11 mouse cellular contexts compared by ENCODE assay signal in genomic region chr1:86632732-86633380, GRCm38 (mm10). TPM values are rescaled to one million over a fixed set of nuclear protein-coding genes. Genes with fewer than 3 reads are reported as not detected.
A peak's percentile ranks its signal among the peaks of the same experiment; 100 is the strongest.
DNase-seq lines count a peak whose midpoint lies in the region; ATAC-seq and TF ChIP-seq lines count a peak whose summit lies in the region.
"Had no signal": no experiment of that assay in that cellular context is flagged by ENCODE, and none has a peak within 500 bp of the region (broad histone marks: within the 10 kb centered on the region; RNA-seq: fewer than 3 reads in every experiment).

No protein-coding gene starts in this region.

- no peak for TF ChIP-seq RAD21 in MEL (IDR thresholded peaks at IDR 0.05; ENCODE audit: low read depth, low read length)

- no peak overlapping the region for H3K4me2 ChIP-seq in hindbrain, embryonic 13.5 days
- no peak overlapping the region for H3K4me2 ChIP-seq in hindbrain, embryonic 11.5 days (replicated peaks; ENCODE audit: low read depth, low read length)
- H3K4me2 ChIP-seq in liver, postnatal 0 days (ENCODE audit: low read depth, low read length) = 0 out of 2 replicates have a peak overlapping the region, but pooled peaks have one; percentile 22
- no peak overlapping the region for H3K4me2 ChIP-seq in midbrain, postnatal 0 days (ENCODE audit: low read depth, low read length, poor library complexity, severe bottlenecking)

- H3K9ac ChIP-seq in hindbrain, embryonic 13.5 days = no peak overlapping the region
- H3K9ac ChIP-seq in hindbrain, embryonic 11.5 days (ENCODE audit: low read depth, low read length) = no peak overlapping the region
- H3K9ac ChIP-seq in MEL (ENCODE audit: control insufficient read depth, low read depth, low read length, poor library complexity, severe bottlenecking) = no peak overlapping the region
- H3K9ac ChIP-seq in liver, postnatal 0 days (replicated peaks) = no peak overlapping the region
- no peak overlapping the region for H3K9ac ChIP-seq in midbrain, postnatal 0 days (replicated peaks; ENCODE audit: low read length, poor library complexity, severe bottlenecking)

- peak in 1 of 2 experiments; percentile 45; a peak in 1 of 4 replicates for TF ChIP-seq EP300 in MEL (IDR thresholded peaks at IDR 0.05; ENCODE audit: low read depth in 1 of 2, low read length in 2 of 2)
- no peak for TF ChIP-seq EP300 in liver, postnatal 0 days (IDR thresholded peaks at IDR 0.05; ENCODE audit: low read depth)

- H3K27me3 ChIP-seq in hindbrain, embryonic 13.5 days = no peaks in the 10 kb centered on the region
- no peaks in the 10 kb centered on the region for H3K27me3 ChIP-seq in hindbrain, embryonic 11.5 days (ENCODE audit: control insufficient read depth, insufficient read depth, low read length)
- peaks cover 2% of the 10 kb centered on the region in 2 experiments; a peak in 1 of 4 replicates for H3K27me3 ChIP-seq in MEL (ENCODE audit: control insufficient read depth in 1 of 2, insufficient read depth in 2 of 2, low read length in 2 of 2)
- no peaks in the 10 kb centered on the region for H3K27me3 ChIP-seq in liver, postnatal 0 days (ENCODE audit: insufficient read depth, low read length)
- no peaks in the 10 kb centered on the region for H3K27me3 ChIP-seq in midbrain, postnatal 0 days (ENCODE audit: insufficient read depth, low read length)

- TF ChIP-seq CTCF in MEL (IDR thresholded peaks at IDR 0.05 in 2 of 3, conservative IDR thresholded peaks at IDR 0.05 in 1 of 3; ENCODE audit: control insufficient read depth in 1 of 3, insufficient read depth in 1 of 3, low read depth in 2 of 3, low read length in 3 of 3, poor library complexity in 1 of 3, severe bottlenecking in 1 of 3) = no peak
- no peak for TF ChIP-seq CTCF in liver, postnatal 0 days (IDR thresholded peaks at IDR 0.05; ENCODE audit: low read depth)
- no peak for TF ChIP-seq CTCF in midbrain, postnatal 0 days (IDR thresholded peaks at IDR 0.05)

- no peak for ATAC-seq in hindbrain, embryonic 13.5 days (ENCODE audit: low FRiP score)
- no peak for ATAC-seq in hindbrain, embryonic 11.5 days (ENCODE audit: low FRiP score)
- ATAC-seq in liver, postnatal 0 days = peak; percentile 54
- no peak for ATAC-seq in midbrain, postnatal 0 days (ENCODE audit: low FRiP score)
- ATAC-seq: midbrain, embryonic 16.5 days had no signal

- no peak overlapping the region for H3K4me3 ChIP-seq in hindbrain, embryonic 13.5 days
- H3K4me3 ChIP-seq in hindbrain, embryonic 11.5 days (ENCODE audit: low read depth, low read length) = no peak overlapping the region
- no peak overlapping the region for H3K4me3 ChIP-seq in MEL (ENCODE audit: control insufficient read depth in 1 of 2, insufficient read depth in 1 of 2, low read depth in 2 of 2, low read length in 2 of 2)
- no peak overlapping the region for H3K4me3 ChIP-seq in liver, postnatal 0 days (ENCODE audit: low read depth, low read length)
- no peak overlapping the region for H3K4me3 ChIP-seq in midbrain, postnatal 0 days (ENCODE audit: low read depth, low read length)
- H3K4me3 ChIP-seq: heart, adult 2 months had no signal

- H3K27ac ChIP-seq in hindbrain, embryonic 13.5 days = peak overlapping the region; percentile 55
- H3K27ac ChIP-seq in hindbrain, embryonic 11.5 days (ENCODE audit: low read depth, low read length) = no peak overlapping the region
- H3K27ac ChIP-seq in MEL (ENCODE audit: control insufficient read depth, low read depth, low read length) = peak overlapping the region; percentile 36
- H3K27ac ChIP-seq in liver, postnatal 0 days (ENCODE audit: low read depth) = peak overlapping the region; percentile 88
- no peak overlapping the region for H3K27ac ChIP-seq in midbrain, postnatal 0 days (ENCODE audit: low read depth, low read length)
- H3K27ac ChIP-seq: heart, adult 2 months had no signal

- WGBS in hindbrain, embryonic 13.5 days = 68% methylated on average over 6 of the region's 6 CpGs
- 66% methylated on average over 6 of the region's 6 CpGs for WGBS in hindbrain, embryonic 11.5 days
- 54% methylated on average over 6 of the region's 6 CpGs for WGBS in liver, postnatal 0 days (ENCODE audit: insufficient replicate concordance)
- WGBS in midbrain, postnatal 0 days = 75% methylated on average over 6 of the region's 6 CpGs

- H3K79me2 ChIP-seq in MEL (ENCODE audit: control insufficient read depth, insufficient read depth, low read length, poor library complexity) = no peaks in the 10 kb centered on the region

- TF ChIP-seq POLR2A in MEL (IDR thresholded peaks at IDR 0.05; ENCODE audit: control insufficient read depth in 1 of 2, insufficient read depth in 1 of 2, low read depth in 1 of 2, low read length in 2 of 2, poor library complexity in 1 of 2) = no peak

- H3K9me3 ChIP-seq in hindbrain, embryonic 13.5 days = no peaks in the 10 kb centered on the region
- no peaks in the 10 kb centered on the region for H3K9me3 ChIP-seq in hindbrain, embryonic 11.5 days (ENCODE audit: control insufficient read depth, low read length)
- H3K9me3 ChIP-seq in MEL (replicated peaks; ENCODE audit: insufficient read depth, low read length) = no peaks in the 10 kb centered on the region
- no peaks in the 10 kb centered on the region for H3K9me3 ChIP-seq in liver, postnatal 0 days (ENCODE audit: low read length)
- H3K9me3 ChIP-seq in midbrain, postnatal 0 days (ENCODE audit: low read length) = no peaks in the 10 kb centered on the region

- no peak for DNase-seq in hindbrain, embryonic 11.5 days (ENCODE audit: low spot score)
- peak; percentile 50 for DNase-seq in MEL (ENCODE audit: low read depth, low spot score)
- DNase-seq in embryo, embryonic 11 days = peak; percentile 36
- no peak for DNase-seq in liver, postnatal 0 days
- DNase-seq in ovary, postnatal 10 days (ENCODE audit: low spot score) = no peak
- no peak for DNase-seq in midbrain, postnatal 0 days (ENCODE audit: low spot score)
- DNase-seq: adrenal gland, adult 2 months; cerebellum, adult 11 months; heart, adult 2 months had no signal

- no peaks in the 10 kb centered on the region for H3K36me3 ChIP-seq in hindbrain, embryonic 13.5 days
- no peaks in the 10 kb centered on the region for H3K36me3 ChIP-seq in hindbrain, embryonic 11.5 days (ENCODE audit: control insufficient read depth, insufficient read depth, low read length)
- H3K36me3 ChIP-seq in MEL (ENCODE audit: control insufficient read depth in 1 of 2, insufficient read depth in 2 of 2, low read length in 2 of 2) = peaks cover 0 to 5% of the 10 kb centered on the region in 2 experiments; a peak in 2 of 4 replicates
- H3K36me3 ChIP-seq in liver, postnatal 0 days (replicated peaks; ENCODE audit: insufficient read depth, low read length) = no peaks in the 10 kb centered on the region
- no peaks in the 10 kb centered on the region for H3K36me3 ChIP-seq in midbrain, postnatal 0 days (ENCODE audit: insufficient read depth, low read length)

- H3K4me1 ChIP-seq in hindbrain, embryonic 13.5 days (replicated peaks) = peaks cover 15% of the 10 kb centered on the region
- no peaks in the 10 kb centered on the region for H3K4me1 ChIP-seq in hindbrain, embryonic 11.5 days (replicated peaks; ENCODE audit: control insufficient read depth, insufficient read depth, low read length)
- peaks cover 0 to 15% of the 10 kb centered on the region in 2 experiments; a peak in 3 of 4 replicates for H3K4me1 ChIP-seq in MEL (ENCODE audit: control insufficient read depth in 1 of 2, insufficient read depth in 2 of 2, low read length in 2 of 2)
- peaks cover 11% of the 10 kb centered on the region for H3K4me1 ChIP-seq in liver, postnatal 0 days (ENCODE audit: insufficient read depth)
- H3K4me1 ChIP-seq in midbrain, postnatal 0 days (ENCODE audit: insufficient read depth, low read length) = no peaks in the 10 kb centered on the region

TF ChIP-seq in MEL, 35 proteins besides CTCF, POLR2A, EP300 and RAD21:
- TF ChIP-seq RCOR1 (IDR thresholded peaks at IDR 0.05; ENCODE audit: low read depth, low read length) (0 out of 2 replicates have a peak, but pooled peaks have one; percentile 35), SIN3A (IDR thresholded peaks at IDR 0.05; ENCODE audit: low read length) (peak; percentile 20; the same call in 1 of the 2 replicates), POLR2AphosphoS2 (IDR thresholded peaks at IDR 0.05; ENCODE audit: low read length) (no peak), HCFC1 (IDR thresholded peaks at IDR 0.05; ENCODE audit: low read depth, low read length) (peak; percentile 68; the same call in 1 of the 2 replicates)
TF ChIP-seq in MEL: peak in this region for 3.

RNA-seq across cellular contexts. Expression of gene Nppc, which starts 37.5 kb away (rescaled TPM):
- polyA plus RNA-seq in hindbrain, embryonic 13.5 days (2015; fragmentation: Nextera tagmentation; extraction: Ambion mirVana) = 16.1 and 25.0 TPM in 2 replicates
- polyA plus RNA-seq in hindbrain, embryonic 11.5 days (2014; fragmentation: Nextera tagmentation; extraction: Ambion mirVana) = 10.3 and 13.9 TPM in 2 replicates
- total RNA-seq in MEL (2012; rRNA removed) = not detected in 2 replicates
- not detected for polyA plus RNA-seq in MEL (2012; ENCODE audit: insufficient read depth in 1 of 2, insufficient read length in 2 of 2, low read depth in 1 of 2, low replicate concordance in 2 of 2, missing spikeins in 1 of 2)
- 0.20 TPM in 1 of 2 replicates, not detected in the other for polyA plus RNA-seq in liver, postnatal 0 days (2015; fragmentation: Nextera tagmentation; extraction: Ambion mirVana)
- total RNA-seq in midbrain, postnatal 0 days (2014; rRNA removed) = 6.3 and 6.6 TPM in 2 replicates
- polyA plus RNA-seq in midbrain, postnatal 0 days (2015; fragmentation: Nextera tagmentation; extraction: Ambion mirVana) = 4.3 and 6.5 TPM in 2 replicates
- total RNA-seq: heart, adult 2 months had no signal

RNA-seq across cellular contexts. Expression of gene Cops7b, which starts 50.2 kb away (rescaled TPM):
- 62.8 and 65.0 TPM in 2 replicates for polyA plus RNA-seq in hindbrain, embryonic 13.5 days (2015; fragmentation: Nextera tagmentation; extraction: Ambion mirVana)
- 49.7 and 63.7 TPM in 2 replicates for polyA plus RNA-seq in hindbrain, embryonic 11.5 days (2014; fragmentation: Nextera tagmentation; extraction: Ambion mirVana)
- total RNA-seq in MEL (2012; rRNA removed) = 34.3 and 36.0 TPM in 2 replicates
- 10 to 100 TPM in 1 of 2 experiments, not detected in 1; 64.8 TPM for polyA plus RNA-seq in MEL (2012; ENCODE audit: insufficient read depth in 1 of 2, insufficient read length in 2 of 2, low read depth in 1 of 2, low replicate concordance in 2 of 2, missing spikeins in 1 of 2)
- 8.5 and 9.8 TPM in 2 replicates for polyA plus RNA-seq in liver, postnatal 0 days (2015; fragmentation: Nextera tagmentation; extraction: Ambion mirVana)
- 39.0 and 42.1 TPM in 2 replicates for total RNA-seq in midbrain, postnatal 0 days (2014; rRNA removed)
- polyA plus RNA-seq in midbrain, postnatal 0 days (2015; fragmentation: Nextera tagmentation; extraction: Ambion mirVana) = 53.4 and 56.2 TPM in 2 replicates

RNA-seq across cellular contexts. Expression of gene Pde6d, which starts 50.4 kb away (rescaled TPM):
- 92.7 and 97.5 TPM in 2 replicates for polyA plus RNA-seq in hindbrain, embryonic 13.5 days (2015; fragmentation: Nextera tagmentation; extraction: Ambion mirVana)
- polyA plus RNA-seq in hindbrain, embryonic 11.5 days (2014; fragmentation: Nextera tagmentation; extraction: Ambion mirVana) = 91.9 and 96.0 TPM in 2 replicates
- 13.4 and 13.8 TPM in 2 replicates for total RNA-seq in MEL (2012; rRNA removed)
- 10 to 100 TPM in 1 of 2 experiments, not detected in 1; 79.9 TPM for polyA plus RNA-seq in MEL (2012; ENCODE audit: insufficient read depth in 1 of 2, insufficient read length in 2 of 2, low read depth in 1 of 2, low replicate concordance in 2 of 2, missing spikeins in 1 of 2)
- 25.2 and 29.6 TPM in 2 replicates for polyA plus RNA-seq in liver, postnatal 0 days (2015; fragmentation: Nextera tagmentation; extraction: Ambion mirVana)
- total RNA-seq in midbrain, postnatal 0 days (2014; rRNA removed) = 48.1 and 54.8 TPM in 2 replicates
- polyA plus RNA-seq in midbrain, postnatal 0 days (2015; fragmentation: Nextera tagmentation; extraction: Ambion mirVana) = 116 and 124 TPM in 2 replicates

Comparison
In these comparisons a context has a peak if more than half of its experiments do, and no peak if none do; other contexts are left out.
1. H3K27ac ChIP-seq: peak in hindbrain, embryonic 13.5 days (single experiment), MEL (single experiment) and liver, postnatal 0 days (single experiment); none in hindbrain, embryonic 11.5 days (single experiment) and midbrain, postnatal 0 days (single experiment).
2. DNase-seq: peak in MEL (single experiment) and embryo, embryonic 11 days (single experiment); none in hindbrain, embryonic 11.5 days (single experiment), liver, postnatal 0 days (single experiment), ovary, postnatal 10 days (single experiment) and midbrain, postnatal 0 days (single experiment).